Mouse (Mus musculus) lung, adult 2 months (tissue): ENCODE data around the gene Pdzd7. TPM values are rescaled to one million over a fixed set of nuclear protein-coding genes. Genes with fewer than 3 reads are reported as not detected.

Source experiments
- DNase-seq: peaks from one replicate; pipeline ENCODE4 v3.0.0; 2022
- H3K4me1 ChIP-seq: fragments of 200-500 bp; 2 replicates; pipeline ENCODE4 v1.6.1; 2011; ENCODE audit warnings: low read length; ENCODE audit not compliant: control insufficient read depth, insufficient read depth
- H3K4me3 ChIP-seq: fragments of 200-500 bp; replicated peaks from 2 replicates; pipeline ENCODE3; 2011; ENCODE audit warnings: low read depth, mild to moderate bottlenecking, control low read depth, low read length; ENCODE audit errors: extremely low read depth
- CTCF ChIP-seq: fragments of 200-500 bp; IDR thresholded peaks from 2 replicates; pipeline ENCODE4 v1.5.1; 2011; ENCODE audit warnings: mild to moderate bottlenecking, low read length, control low read depth; ENCODE audit not compliant: insufficient read depth
- POLR2A ChIP-seq: fragments of 200-500 bp; IDR thresholded peaks from 2 replicates; pipeline ENCODE4 v1.6.1; 2011; ENCODE audit warnings: low read depth, mild to moderate bottlenecking, control low read depth, low read length, borderline replicate concordance; ENCODE audit errors: extremely low read depth
- WGBS: fragments of 180-500 bp; shearing (Covaris S2); methylation state at CpG from one replicate; pipeline ENCODE4 v1.1.7; 2018; 5-methylcytosine and 5-hydroxymethylcytosine counted together
- polyA plus RNA-seq: library from polyadenylated mRNA; depleted of rRNA; stranded (reverse); fragments of >200 nt; gene quantifications from 2 replicates; pipeline ENCODE4 v1.2.3, GENCODE M21; 2012

Pdzd7 gene
- polyA plus RNA-seq, 1 experiment = 0.64 TPM

- peak overlapping the region; percentile 47 for H3K4me3 ChIP-seq
- peaks cover 2% of the 10 kb centered on the region; the same call in 1 of the 2 replicates for H3K4me1 ChIP-seq
Measured at GRCm38 (mm10) chr19:44989567-44990495, 55.7 kb downstream of the Pdzd7 start.

GRCm38 (mm10) chr19:44988831-44989566 is 56.5 kb downstream of the Pdzd7 start, which contains the start of gene Sema4g:
TSS of gene Sema4g (plus strand) at chr19:44989101.
- WGBS = 2% methylated on average over 54 of the region's 58 CpGs
- DNase-seq = peak; percentile 24
- H3K4me3 ChIP-seq = peak within 1 kb of the TSS; percentile 47
- peaks cover 2% of the 10 kb centered on the region; the same call in 1 of the 2 replicates for H3K4me1 ChIP-seq
- TF ChIP-seq CTCF = no peak

More at GRCm38 (mm10) chr19:44989567-44990495, 55.7 kb downstream of the Pdzd7 start:
- TF ChIP-seq CTCF = no peak
- no peak for TF ChIP-seq POLR2A
- DNase-seq = no peak
- 16% methylated on average over 22 of the region's 22 CpGs for WGBS

DNA sequence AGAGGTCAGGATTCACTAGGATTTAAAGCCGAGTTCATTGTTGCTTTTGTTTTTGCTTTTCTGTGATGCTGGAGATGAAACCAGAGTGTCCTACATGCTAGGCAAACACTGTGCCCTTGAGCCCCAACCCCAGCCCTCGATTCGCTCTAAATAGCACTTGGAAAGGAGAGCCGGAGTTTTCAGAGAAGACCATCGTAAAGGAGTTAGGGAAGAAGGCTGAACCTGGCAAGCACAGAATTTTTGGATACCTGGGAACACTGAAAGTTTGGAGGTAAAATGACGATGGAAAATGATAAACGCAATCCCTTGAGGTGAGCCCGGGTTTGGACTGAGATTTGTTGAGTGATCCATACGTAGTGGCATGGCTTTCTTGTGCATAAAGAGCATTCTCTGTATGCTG is 57.2 kb downstream of the Pdzd7 start:
- TF ChIP-seq CTCF = no peak
- no peak for TF ChIP-seq POLR2A
- no peak for DNase-seq
- 42% methylated on average over 9 of the region's 9 CpGs for WGBS
- H3K4me1 ChIP-seq = peaks cover 2% of the 10 kb centered on the region; the same call in 1 of the 2 replicates
- H3K4me3 ChIP-seq = no peak overlapping the region

GRCm38 (mm10) chr19:44987851-44988250 is 57.7 kb downstream of the Pdzd7 start:
- no peak for DNase-seq
- 60% methylated on average over 6 of the region's 6 CpGs for WGBS
- H3K4me3 ChIP-seq = no peak overlapping the region
- H3K4me1 ChIP-seq = peaks cover 2% of the 10 kb centered on the region; the same call in 1 of the 2 replicates
- TF ChIP-seq POLR2A (no peak), CTCF (no peak)

DNA sequence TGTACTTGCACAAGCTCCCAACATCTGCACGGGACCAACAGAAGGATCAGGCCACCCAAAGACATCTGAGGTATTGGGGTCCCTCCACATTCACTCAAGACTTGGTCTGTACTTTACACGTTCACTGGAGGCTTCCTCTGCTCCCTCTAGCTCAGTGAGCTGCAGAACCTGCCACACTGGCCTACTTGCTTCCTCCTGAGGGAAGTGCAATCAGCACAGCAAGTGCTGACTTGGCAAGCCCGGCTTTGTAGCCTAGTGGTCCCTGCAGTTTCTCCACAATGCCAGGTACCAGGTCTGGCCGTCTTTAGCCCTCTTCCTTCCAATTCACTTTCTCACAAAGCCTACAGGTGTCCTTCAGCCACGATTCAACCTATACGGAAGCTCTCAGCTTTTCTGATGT is 58.5 kb downstream of the Pdzd7 start:
- no peak overlapping the region for H3K4me3 ChIP-seq
- TF ChIP-seq POLR2A (no peak), CTCF (no peak)
- H3K4me1 ChIP-seq = peaks cover 2% of the 10 kb centered on the region; the same call in 1 of the 2 replicates
- no peak for DNase-seq
- whole genome bisulfite sequencing = 75% methylated on average over 6 of the region's 6 CpGs

GRCm38 (mm10) chr19:44985159-44985988 is 60.1 kb downstream of the Pdzd7 start:
- no peak for TF ChIP-seq CTCF
- no peak for TF ChIP-seq POLR2A
- 42% methylated on average over 5 of the region's 5 CpGs for WGBS
- H3K4me1 ChIP-seq = peaks cover 2% of the 10 kb centered on the region; the same call in 1 of the 2 replicates
- no peak for DNase-seq
- no peak overlapping the region for H3K4me3 ChIP-seq

- TF ChIP-seq POLR2A (no peak), CTCF (no peak)
- DNase-seq = no peak
- H3K4me1 ChIP-seq = 0 out of 2 replicates have a peak, but pooled peaks cover 2% of the 10 kb centered on the region
- no peak overlapping the region for H3K4me3 ChIP-seq
- WGBS = 88% methylated on average over 4 of the region's 4 CpGs
Measured at GRCm38 (mm10) chr19:44984420-44984819, 61.1 kb downstream of the Pdzd7 start.

DNA sequence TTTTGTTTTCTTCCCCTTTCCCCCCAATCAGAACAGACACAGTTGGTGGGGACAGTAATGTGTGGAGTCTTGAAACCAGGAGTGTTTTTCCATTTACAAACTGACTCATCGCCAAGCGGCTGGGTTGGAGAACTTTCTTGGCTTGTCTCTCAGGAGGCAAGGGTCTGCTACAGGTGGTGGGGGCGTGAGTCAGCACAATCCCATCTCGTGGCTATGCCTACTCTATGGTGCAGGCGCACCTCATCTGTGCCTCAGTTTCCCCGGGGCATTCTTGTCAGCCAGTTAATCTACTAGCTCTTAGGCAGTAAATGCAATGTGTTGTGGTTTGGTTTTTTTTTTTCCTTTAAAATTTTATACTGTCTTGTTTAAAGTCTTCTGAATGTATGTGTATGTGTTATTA is 62.2 kb downstream of the Pdzd7 start:
- no peak for TF ChIP-seq POLR2A
- no peak for TF ChIP-seq CTCF
- no peak for DNase-seq
- no peaks in the 10 kb centered on the region for H3K4me1 ChIP-seq
- H3K4me3 ChIP-seq = no peak overlapping the region
- WGBS = 85% methylated on average over 6 of the region's 6 CpGs

- WGBS = 51% methylated on average over 7 of the region's 7 CpGs
- Histone ChIP-seq H3K4me1 (no peaks in the 10 kb centered on the region), H3K4me3 (no peak overlapping the region)
- no peak for DNase-seq
- TF ChIP-seq CTCF (no peak), POLR2A (no peak)
Measured at GRCm38 (mm10) chr19:44982477-44983115, 62.9 kb downstream of the Pdzd7 start.
